Mouse (Mus musculus) CH12.LX (cell line): ENCODE measurements around the gene Gorasp1. TPM values are rescaled to one million over a fixed set of nuclear protein-coding genes. Genes with fewer than 3 reads are reported as not detected.

Experiments
- DNase-seq: peaks from one replicate; pipeline ENCODE4 v3.0.0-alpha.2; 2013; ENCODE audit errors: extremely low read depth
- H3K27ac ChIP-seq: 2 replicates; pipeline ENCODE4 v1.5.1; 2012; ENCODE audit warnings: low read depth, mild to moderate bottlenecking, control low read depth, moderate library complexity; ENCODE audit not compliant: insufficient read depth
- H3K27me3 ChIP-seq: replicated peaks from 2 replicates; pipeline ENCODE3; 2012; ENCODE audit warnings: inconsistent platforms
- H3K36me3 ChIP-seq, 2 experiments: replicated peaks in 1 of 2; 2 replicates each; pipeline versions ENCODE3 to v1.6.1; 2012; ENCODE audit warnings: inconsistent platforms in 1 of 2, low read length in 1 of 2, mild to moderate bottlenecking in 1 of 2, mixed read lengths in 1 of 2, moderate library complexity in 1 of 2; ENCODE audit not compliant: control insufficient read depth in 1 of 2, insufficient read depth in 1 of 2
- H3K4me1 ChIP-seq, 2 experiments: 2 replicates each; pipeline ENCODE4 v1.6.1; 2012; ENCODE audit warnings: inconsistent platforms in 1 of 2, moderate library complexity in 1 of 2; ENCODE audit not compliant: insufficient read depth in 2 of 2, control insufficient read depth in 1 of 2
- H3K4me2 ChIP-seq: 2 replicates; pipeline ENCODE4 v1.6.1; 2012; ENCODE audit warnings: low read depth, mild to moderate bottlenecking, control low read depth; ENCODE audit not compliant: poor library complexity, insufficient read depth, severe bottlenecking
- H3K4me3 ChIP-seq, 3 experiments: fragments of 150-350 bp in 1 of 3; sonication (generic) in 1 of 3; replicated peaks in 1 of 3; 2 replicates each; pipeline versions ENCODE3 to v1.5.1; 2011 to 2012; ENCODE audit warnings: low read depth in 2 of 3, low read length in 2 of 3, mild to moderate bottlenecking in 2 of 3, moderate library complexity in 2 of 3, control low read depth in 1 of 3, improper control_type of control experiment in 1 of 3, inconsistent platforms in 1 of 3, mixed read lengths in 1 of 3; ENCODE audit not compliant: poor library complexity in 1 of 3
- H3K79me2 ChIP-seq: replicated peaks from 2 replicates; pipeline ENCODE4 v1.6.1; 2012; ENCODE audit warnings: mild to moderate bottlenecking, moderate library complexity; ENCODE audit not compliant: control insufficient read depth, poor library complexity, insufficient read depth, severe bottlenecking; ENCODE audit errors: extremely low read depth
- H3K9ac ChIP-seq: 2 replicates; pipeline ENCODE4 v1.6.1; 2012; ENCODE audit warnings: low read depth, mild to moderate bottlenecking, control low read depth, moderate library complexity; ENCODE audit not compliant: insufficient read depth
- H3K9me3 ChIP-seq: replicated peaks from 2 replicates; pipeline ENCODE3; 2012; ENCODE audit warnings: low read length, inconsistent platforms, mixed read lengths
- CHD1 ChIP-seq: IDR thresholded peaks from 2 replicates; pipeline ENCODE4 v1.6.1; 2012; ENCODE audit warnings: low read depth, low read length, improper control_type of control experiment, inconsistent platforms
- CHD2 ChIP-seq: IDR thresholded peaks from 2 replicates; pipeline ENCODE4 v1.6.1; 2011; ENCODE audit warnings: low read length, improper control_type of control experiment
- EP300 ChIP-seq: IDR thresholded peaks from 2 replicates; pipeline ENCODE4 v1.6.1; 2011; ENCODE audit warnings: low read length, improper control_type of control experiment
- ETS1 ChIP-seq: conservative IDR thresholded peaks from 2 replicates; pipeline ENCODE4 v1.6.1; 2012; ENCODE audit warnings: low read depth, mild to moderate bottlenecking, inconsistent platforms, low read length, improper control_type of control experiment, moderate library complexity
- GABPA ChIP-seq: IDR thresholded peaks from 2 replicates; pipeline ENCODE4 v1.6.1; 2012; ENCODE audit warnings: low read depth, low read length, improper control_type of control experiment, inconsistent platforms; ENCODE audit not compliant: insufficient replicate concordance
- HCFC1 ChIP-seq: IDR thresholded peaks from 2 replicates; pipeline ENCODE4 v1.6.1; 2012; ENCODE audit warnings: low read depth, mild to moderate bottlenecking, inconsistent platforms, low read length, improper control_type of control experiment
- KAT2A ChIP-seq: IDR thresholded peaks from 2 replicates; pipeline ENCODE4 v1.6.1; 2012; ENCODE audit warnings: low read length, improper control_type of control experiment, inconsistent platforms; ENCODE audit not compliant: insufficient replicate concordance
- MAX ChIP-seq: IDR thresholded peaks from 2 replicates; pipeline ENCODE4 v1.6.1; 2011; ENCODE audit warnings: low read length, improper control_type of control experiment
- MAZ ChIP-seq: IDR thresholded peaks from 2 replicates; pipeline ENCODE4 v1.6.1; 2012; ENCODE audit warnings: low read depth, mild to moderate bottlenecking, inconsistent platforms, low read length, improper control_type of control experiment, moderate library complexity
- MEF2A ChIP-seq: IDR thresholded peaks from 2 replicates; pipeline ENCODE4 v1.6.1; 2014; ENCODE audit warnings: low read depth, mild to moderate bottlenecking, inconsistent platforms, low read length, improper control_type of control experiment, borderline replicate concordance
- MXI1 ChIP-seq: IDR thresholded peaks from 2 replicates; pipeline ENCODE4 v1.6.1; 2011; ENCODE audit warnings: mild to moderate bottlenecking, low read depth, low read length, improper control_type of control experiment
- MYC ChIP-seq: IDR thresholded peaks from 2 replicates; pipeline ENCODE4 v1.6.1; 2011; ENCODE audit warnings: low read depth, mild to moderate bottlenecking, improper control_type of control experiment, low read length
- NELFE ChIP-seq: IDR thresholded peaks from 2 replicates; pipeline ENCODE4 v1.6.1; 2011; ENCODE audit warnings: low read depth, low read length, improper control_type of control experiment
- POLR2AphosphoS2 ChIP-seq: IDR thresholded peaks from 2 replicates; pipeline ENCODE4 v1.6.1; 2011; ENCODE audit warnings: low read depth, low read length, improper control_type of control experiment
- RAD21 ChIP-seq: IDR thresholded peaks from 2 replicates; pipeline ENCODE4 v1.6.1; 2011; ENCODE audit warnings: low read depth, mild to moderate bottlenecking, low read length, improper control_type of control experiment, moderate library complexity
- SMC3 ChIP-seq: IDR thresholded peaks from 2 replicates; pipeline ENCODE4 v1.6.1; 2011; ENCODE audit warnings: low read depth, low read length, improper control_type of control experiment
- TBP ChIP-seq: conservative IDR thresholded peaks from 2 replicates; pipeline ENCODE4 v1.6.1; 2011; ENCODE audit warnings: low read depth, low read length, improper control_type of control experiment
- TCF12 ChIP-seq: IDR thresholded peaks from 2 replicates; pipeline ENCODE4 v1.6.1; 2014; ENCODE audit warnings: low read depth, mild to moderate bottlenecking, inconsistent platforms, low read length, improper control_type of control experiment
- USF1 ChIP-seq: IDR thresholded peaks from 2 replicates; pipeline ENCODE4 v1.6.1; 2014; ENCODE audit warnings: low read depth, mild to moderate bottlenecking, inconsistent platforms, low read length, improper control_type of control experiment
- USF2 ChIP-seq: conservative IDR thresholded peaks from 2 replicates; pipeline ENCODE4 v1.6.1; 2011; ENCODE audit warnings: low read depth, low read length, improper control_type of control experiment
- ZC3H11A ChIP-seq: IDR thresholded peaks from 2 replicates; pipeline ENCODE4 v1.6.1; 2012; ENCODE audit warnings: low read depth, mild to moderate bottlenecking, inconsistent platforms, low read length, improper control_type of control experiment
- ZMIZ1 ChIP-seq: IDR thresholded peaks from 2 replicates; pipeline ENCODE4 v1.6.1; 2012; ENCODE audit warnings: low read depth, mild to moderate bottlenecking, inconsistent platforms, low read length, improper control_type of control experiment
- ZNF384 ChIP-seq: IDR thresholded peaks from 2 replicates; pipeline ENCODE4 v1.6.1; 2012; ENCODE audit warnings: low read depth, low read length, improper control_type of control experiment, inconsistent platforms
- dilution Hi-C: fragments of 300-500 bp; cut with MboI; formaldehyde crosslinking; loops from 2 replicates; pipeline ENCODE4 v1.14.3; 2020; ENCODE audit warnings: low sequenced_read_pairs; ENCODE audit not compliant: extremely low pct_unique_long_range_greater_than_20kb, extremely low pct_ligation_motif_present
- in situ Hi-C: fragments of 300-500 bp; cut with MboI; formaldehyde crosslinking; loops from 3 replicates; pipeline ENCODE4 v1.14.3; 2019; ENCODE audit warnings: low sequenced_read_pairs, low pct_ligation_motif_present, low pct_unique_long_range_greater_than_20kb, mixed read lengths
- polyA plus RNA-seq: library from polyadenylated mRNA; unstranded; fragments of >175 nt; gene quantifications from 2 replicates; pipeline ENCODE4 v1.2.1, GENCODE M21; 2012; ENCODE audit warnings: low read depth; ENCODE audit not compliant: insufficient read length
- total RNA-seq, 2 experiments: library from RNA; depleted of rRNA; stranded (reverse); fragments of 300-350 nt in 1 of 2; fragments of >200 nt in 1 of 2; gene quantifications; 2 replicates each; pipeline ENCODE4 v1.2.3; 2012 to 2014

Gene Gorasp1
- total and polyA plus RNA-seq, 3 experiments: 8.7 to 12.6 (median 9.2) TPM

DNA sequence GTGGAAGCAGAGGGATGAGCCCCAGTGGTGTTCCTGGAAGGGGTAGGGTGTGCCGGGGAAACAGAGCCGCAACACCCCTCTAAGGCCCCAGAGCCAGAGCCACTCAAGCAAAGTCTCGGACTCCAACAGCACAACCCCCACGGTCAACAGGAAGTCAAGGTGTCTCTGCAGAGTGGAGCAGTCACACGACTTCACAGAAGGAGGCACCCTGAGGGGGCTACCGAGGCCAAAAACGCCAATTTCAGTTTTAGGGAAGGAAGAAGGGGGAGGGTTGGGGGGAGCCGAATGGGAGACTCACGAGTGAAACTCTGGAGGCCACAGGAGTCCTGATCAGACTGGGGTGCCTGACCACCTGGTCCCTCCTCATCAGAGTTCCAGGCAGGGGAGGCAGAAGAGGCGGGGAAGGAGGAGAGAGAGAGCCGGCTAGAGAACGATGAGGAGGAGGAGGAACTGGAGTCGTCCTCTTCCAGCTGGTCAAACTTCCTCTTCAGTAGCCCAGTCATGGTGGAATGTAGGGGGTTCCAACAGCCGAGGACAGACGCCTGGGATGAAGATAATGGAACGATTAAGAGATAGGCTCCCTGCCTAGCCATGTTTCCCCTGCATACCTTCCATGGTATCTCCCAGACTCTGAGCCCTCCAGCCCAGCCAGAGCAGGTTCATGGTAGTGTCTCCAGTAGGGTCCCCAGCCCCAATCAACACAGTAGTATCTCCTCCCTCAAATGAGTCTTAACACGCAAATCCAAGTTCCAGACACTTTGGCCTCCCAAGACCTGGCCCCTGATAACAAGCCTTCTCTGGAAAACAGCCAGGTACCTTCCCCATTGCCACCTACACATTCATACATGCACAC, 39.6 kb upstream of the Gorasp1 start (continued):
- TF ChIP-seq CHD1 (peak; percentile 28; the same call in 1 of the 2 replicates), POLR2AphosphoS2 (no peak), MXI1 (0 out of 2 replicates have a peak, but pooled peaks have one; percentile 48), HCFC1 (no peak), MEF2A (peak; percentile 69; the same call in 1 of the 2 replicates), EP300 (peak; percentile 16; the same call in 1 of the 2 replicates), MAZ (peak; percentile 78), GABPA (no peak), MYC (no peak), NELFE (peak; percentile 56; the same call in 1 of the 2 replicates), ZMIZ1 (0 out of 2 replicates have a peak, but pooled peaks have one; percentile 37), TCF12 (peak; percentile 64; the same call in 1 of the 2 replicates), KAT2A (0 out of 2 replicates have a peak, but pooled peaks have one; percentile 16), USF2 (no peak), SMC3 (peak; percentile 8; the same call in 1 of the 2 replicates), USF1 (no peak; the same call in 1 of the 2 replicates), RAD21 (no peak), CHD2 (peak; percentile 55; the same call in 1 of the 2 replicates)

- no peak overlapping the region for H3K4me2 ChIP-seq
- in situ Hi-C loops (no loop called here), dilution Hi-C loops (no loop called here)
- peaks cover 39 to 50% of the 10 kb centered on the region in 2 experiments for H3K36me3 ChIP-seq
- peaks cover 2% of the 10 kb centered on the region for H3K9me3 ChIP-seq
- DNase-seq: no peak
- H3K79me2 ChIP-seq: peaks cover 19% of the 10 kb centered on the region
- H3K27me3 ChIP-seq: no peaks in the 10 kb centered on the region
- no peak overlapping the region for H3K27ac ChIP-seq
- H3K4me1 ChIP-seq: peaks cover 25 to 58% of the 10 kb centered on the region in 2 experiments
- H3K4me3 ChIP-seq: no peak overlapping the region
- no peak overlapping the region for H3K9ac ChIP-seq
- TF ChIP-seq EP300 (no peak), ZNF384 (no peak), CHD1 (no peak), POLR2AphosphoS2 (no peak), HCFC1 (no peak), ETS1 (no peak), MXI1 (no peak), MYC (no peak), MEF2A (no peak), MAX (no peak), CHD2 (no peak), ZMIZ1 (no peak), TBP (no peak), NELFE (no peak), ZC3H11A (no peak)
These were observed 37.9 kb upstream of the Gorasp1 start for GRCm38 (mm10) chr9:119975286-119975685.
